Mouse (Mus musculus): ENCODE results near the gene Olfr809.

The Olfr809 gene

DNA sequence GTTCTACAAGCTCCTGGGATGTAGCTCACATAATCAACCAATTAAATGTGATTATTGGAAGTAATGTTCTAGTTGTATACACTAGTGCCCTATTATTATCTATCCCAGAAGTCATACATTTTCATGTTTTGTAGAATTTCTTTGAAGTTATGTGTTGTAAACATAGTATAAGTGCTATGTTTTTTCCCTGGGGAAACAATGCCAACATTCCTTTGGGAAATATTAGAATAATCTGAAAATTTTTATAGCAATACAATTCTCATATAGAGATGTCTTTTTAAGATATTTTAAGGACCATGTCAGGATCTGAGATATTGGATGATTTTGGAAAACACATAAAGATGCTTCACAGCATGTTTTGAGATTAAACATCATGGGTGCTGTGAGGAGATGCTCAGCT, at the start of gene Olfr809:
Gene Olfr809, plus strand, starts transcription at position 301 of the 400 bp plus-strand sequence.
- in situ Hi-C loops (cut with MboI; ENCODE audit: unreplicated experiment in 2 of 2): no loop called here

DNA sequence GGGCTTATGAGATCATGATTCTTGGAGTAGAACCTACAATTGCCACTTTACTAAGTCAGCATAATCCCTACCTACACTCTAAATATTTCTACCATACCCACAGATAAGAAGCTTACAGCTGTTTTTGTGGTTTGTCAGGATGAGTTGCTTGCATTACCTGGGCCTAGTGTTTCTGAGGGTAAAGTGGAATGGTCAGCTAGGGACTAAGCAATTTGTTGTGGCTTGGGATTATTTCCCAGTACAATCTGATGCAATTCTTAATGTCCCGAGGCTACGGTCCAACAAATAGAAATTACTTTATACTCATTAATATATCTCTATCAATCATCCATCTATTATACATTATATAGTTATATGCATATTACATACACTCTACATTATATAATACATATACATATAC, 45.2 kb upstream of the Olfr809 start, which contains the start of gene Olfr805:
Gene Olfr805, minus strand, starts transcription at position 101 of the 400 bp plus-strand sequence.
- in situ Hi-C loops (cut with MboI; ENCODE audit: unreplicated experiment in 2 of 2): no loop called here

DNA sequence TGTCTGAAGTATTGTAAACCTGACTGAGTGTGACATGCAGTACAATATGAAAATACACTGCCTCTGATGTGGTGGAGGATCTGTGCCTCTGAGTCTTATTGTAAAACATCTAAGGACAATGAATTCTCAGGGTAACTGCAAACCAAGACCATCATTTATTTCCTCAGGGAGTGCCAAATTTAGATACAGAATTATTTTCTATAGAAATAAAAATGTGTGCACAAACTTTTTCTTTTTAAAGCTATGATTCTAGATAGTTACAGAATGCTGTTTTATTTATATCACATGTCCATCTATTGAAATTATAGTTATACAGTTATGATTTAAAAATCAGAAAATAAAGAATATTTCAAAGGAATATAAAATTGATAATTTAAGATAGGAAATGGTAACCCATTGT, 32.6 kb upstream of the Olfr809 start, which contains the start of gene Olfr806:
Gene Olfr806, minus strand, starts transcription at position 101 of the 400 bp plus-strand sequence.
- in situ Hi-C loops (cut with MboI; ENCODE audit: unreplicated experiment in 2 of 2): no loop called here

DNA sequence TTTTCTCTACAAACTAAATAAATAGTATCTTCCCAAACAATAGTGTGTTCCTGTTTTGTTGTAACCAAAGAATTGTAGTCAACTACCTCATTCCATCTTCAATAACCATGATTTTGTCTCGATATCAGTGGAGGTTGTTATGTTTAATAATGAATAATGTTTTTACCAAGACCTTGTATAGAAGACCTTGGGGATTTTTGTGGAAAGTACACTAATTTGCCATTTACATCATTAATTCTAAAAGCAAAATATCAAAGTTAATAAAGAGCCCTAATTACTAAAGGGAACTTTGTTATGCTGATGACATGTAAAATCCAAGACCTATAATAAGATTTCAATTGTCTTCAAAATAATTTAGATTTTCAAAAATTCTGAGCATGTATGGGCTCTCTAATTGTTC, 16.7 kb upstream of the Olfr809 start, which contains the start of gene Olfr807:
Gene Olfr807, minus strand, starts transcription at position 101 of the 400 bp plus-strand sequence.
- in situ Hi-C loops (cut with MboI; ENCODE audit: unreplicated experiment in 2 of 2): no loop called here

DNA sequence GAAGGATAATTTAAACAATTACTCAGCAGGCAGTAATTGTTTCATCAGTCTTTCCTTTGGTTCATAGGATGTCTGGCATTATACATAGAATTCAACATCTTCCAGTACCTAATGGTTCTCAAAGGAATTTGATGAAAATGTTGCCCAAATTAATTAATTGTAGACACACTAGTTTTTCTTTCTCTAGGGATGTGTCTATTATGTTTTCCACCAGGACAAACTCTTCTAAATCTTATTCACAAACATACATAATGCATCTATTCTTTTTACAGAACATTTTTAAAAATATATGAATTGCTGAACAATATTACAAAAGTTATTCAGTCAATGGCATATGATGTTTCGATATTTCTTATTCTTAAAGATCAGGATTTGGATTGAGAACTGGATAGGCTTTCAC, 9.3 kb upstream of the Olfr809 start, which contains the start of gene Olfr808:
Gene Olfr808, plus strand, starts transcription at position 301 of the 400 bp plus-strand sequence.
- in situ Hi-C loops (cut with MboI; ENCODE audit: unreplicated experiment in 2 of 2): no loop called here

DNA sequence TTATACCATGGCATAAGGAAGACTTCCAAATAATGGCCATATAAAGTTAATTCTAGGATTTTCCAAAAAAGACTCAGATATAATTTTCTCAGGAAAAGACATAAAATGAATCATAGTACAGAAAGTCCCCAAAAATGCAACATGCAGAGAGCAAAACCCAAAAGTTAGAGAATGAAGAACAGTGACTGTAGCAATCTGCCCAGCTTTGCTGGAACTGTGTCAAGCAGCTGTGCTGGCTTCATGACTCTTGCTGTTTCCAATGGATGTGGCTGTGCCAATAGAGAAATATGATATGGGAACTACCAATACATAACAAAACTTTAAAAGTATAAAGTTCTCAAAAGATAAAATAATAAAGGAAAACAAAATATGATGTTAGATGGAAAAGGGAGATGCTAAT, 3.7 kb downstream of the Olfr809 start:
- in situ Hi-C loops (cut with MboI; ENCODE audit: unreplicated experiment in 2 of 2): no loop called here

DNA sequence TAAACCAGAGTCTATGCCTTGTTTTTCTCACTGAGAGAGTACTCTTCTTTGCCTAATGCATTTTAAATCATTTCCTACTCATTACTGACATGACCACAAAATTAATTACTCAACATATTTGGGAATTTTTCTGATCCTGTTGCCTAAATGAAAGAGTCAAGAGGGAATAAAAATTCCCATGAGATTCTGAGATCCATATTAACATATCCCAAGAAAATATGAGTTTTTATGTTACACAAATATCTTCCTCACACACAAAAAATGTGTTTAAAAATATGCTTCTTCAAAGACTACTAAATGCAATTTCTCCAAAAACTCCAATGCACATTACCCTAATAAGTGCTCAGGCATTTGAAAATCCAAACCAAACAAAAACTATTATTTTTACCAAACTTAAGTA, 20.4 kb downstream of the Olfr809 start, which contains the start of gene Olfr810:
Gene Olfr810, minus strand, starts transcription at position 101 of the 400 bp plus-strand sequence.
- in situ Hi-C loops (cut with MboI; ENCODE audit: unreplicated experiment in 2 of 2): no loop called here

DNA sequence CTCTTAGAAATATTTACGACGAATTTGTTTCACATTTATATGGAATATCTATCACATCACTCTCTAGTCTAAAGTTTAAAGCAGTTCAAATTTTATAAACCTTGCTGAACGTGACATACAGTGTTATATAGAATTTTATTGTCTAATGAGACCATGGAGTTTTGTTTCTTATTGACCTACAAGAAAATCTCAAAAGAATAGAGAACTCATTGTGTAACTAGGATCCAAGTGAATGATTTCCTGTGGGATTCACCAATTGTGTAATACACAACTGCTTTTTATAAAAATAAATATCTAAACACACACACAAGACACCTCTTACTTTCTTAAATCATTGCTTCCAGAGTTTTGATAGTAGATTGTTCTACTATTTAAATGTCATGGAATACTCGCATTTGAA, 29.9 kb downstream of the Olfr809 start, which contains the start of gene Olfr811:
Gene Olfr811, minus strand, starts transcription at position 101 of the 400 bp plus-strand sequence.
- in situ Hi-C loops (cut with MboI; ENCODE audit: unreplicated experiment in 2 of 2): no loop called here
